Mouse (Mus musculus): ENCODE results near the gene Lypd4.

GRCm38 (mm10) chr7:24845713-24846112 is 24.0 kb downstream of the Lypd4 start:
- TF ChIP-seq CTCF (IDR thresholded peaks at IDR 0.05; ENCODE audit: low read depth, low read length) (no peak), POLR2A (IDR thresholded peaks at IDR 0.05; ENCODE audit: extremely low read depth, insufficient read depth, low read length) (no peak)

Measured in liver, adult 2 months (tissue).